Mouse (Mus musculus) right cerebral cortex, adult 18-20 months (tissue): ENCODE measurements around the gene Ccl22.

Experiments
- DNase-seq: peaks from one replicate; pipeline ENCODE4 v3.0.0; 2022; ENCODE audit warnings: mixed read lengths

Ccl22 gene

DNA sequence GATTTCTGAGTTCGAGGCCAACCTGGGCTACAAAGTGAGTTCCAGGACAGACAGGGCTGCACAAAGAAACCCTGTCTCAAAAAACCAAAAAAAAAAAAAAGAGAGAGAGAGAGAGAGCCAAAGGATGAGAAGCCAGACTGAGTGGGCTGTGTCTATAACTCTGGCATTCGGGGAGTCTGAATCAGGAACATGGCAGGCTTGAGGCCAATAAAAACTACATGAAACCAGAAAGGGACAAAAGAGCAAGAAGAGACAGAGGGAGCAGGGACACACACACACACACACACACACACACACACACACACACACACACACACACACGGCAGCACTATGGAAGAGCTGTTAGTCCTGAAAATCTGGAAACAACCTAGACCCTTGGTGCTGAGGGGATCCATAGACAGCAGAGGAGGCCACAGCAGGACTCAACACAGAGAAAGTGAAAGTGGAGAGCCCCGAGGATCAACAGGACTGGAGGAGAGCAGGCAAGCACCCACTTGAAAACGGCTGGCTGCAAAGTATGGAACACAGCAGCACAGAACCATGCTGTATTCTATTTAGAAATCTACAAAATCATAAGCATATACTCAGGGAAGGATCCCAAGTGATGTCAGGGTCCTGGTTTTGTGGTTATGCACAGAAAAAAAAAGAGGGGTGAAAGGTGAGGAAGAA is 9.8 kb upstream of the Ccl22 start:
- no peak for DNase-seq

DNA sequence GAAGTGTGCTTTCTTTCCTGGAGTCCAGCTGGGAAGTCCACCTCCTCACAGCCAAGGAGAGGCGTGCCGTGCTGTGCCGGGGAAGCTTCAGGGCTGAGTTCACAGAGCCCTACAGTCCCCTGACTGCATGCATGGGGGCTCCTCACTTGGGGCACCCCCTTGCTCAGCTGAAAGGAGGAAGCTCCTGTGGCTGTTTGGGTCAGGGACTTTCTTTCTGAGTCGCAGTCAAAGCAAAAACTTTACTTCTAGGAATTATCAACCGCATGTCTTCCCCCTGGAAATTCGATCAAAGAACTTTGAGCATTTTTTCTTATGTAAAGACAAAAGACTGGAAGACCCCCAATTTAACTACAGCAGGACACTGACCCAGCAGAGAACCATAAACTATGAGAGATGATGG is 5.6 kb upstream of the Ccl22 start:
- DNase-seq = no peak

DNA sequence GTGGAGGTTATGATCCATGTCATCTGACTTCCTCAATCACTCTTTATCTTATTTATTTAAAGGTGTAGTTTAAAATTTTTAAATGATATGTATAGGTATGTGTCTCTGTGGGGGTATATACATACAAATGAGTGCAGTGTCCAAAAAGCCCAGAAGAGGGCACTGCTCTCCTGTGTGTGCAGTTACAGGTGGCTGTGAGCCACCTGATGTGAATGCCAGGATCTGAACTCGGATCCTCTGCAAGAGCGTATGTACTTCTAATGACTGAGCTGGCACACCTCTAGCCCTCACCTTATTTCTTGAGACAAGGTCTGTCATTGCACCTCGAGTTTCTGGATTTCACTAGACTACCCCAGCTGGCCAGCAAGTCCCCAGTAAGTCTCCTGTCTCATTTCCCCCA is 4.8 kb upstream of the Ccl22 start:
- DNase-seq = no peak

DNA sequence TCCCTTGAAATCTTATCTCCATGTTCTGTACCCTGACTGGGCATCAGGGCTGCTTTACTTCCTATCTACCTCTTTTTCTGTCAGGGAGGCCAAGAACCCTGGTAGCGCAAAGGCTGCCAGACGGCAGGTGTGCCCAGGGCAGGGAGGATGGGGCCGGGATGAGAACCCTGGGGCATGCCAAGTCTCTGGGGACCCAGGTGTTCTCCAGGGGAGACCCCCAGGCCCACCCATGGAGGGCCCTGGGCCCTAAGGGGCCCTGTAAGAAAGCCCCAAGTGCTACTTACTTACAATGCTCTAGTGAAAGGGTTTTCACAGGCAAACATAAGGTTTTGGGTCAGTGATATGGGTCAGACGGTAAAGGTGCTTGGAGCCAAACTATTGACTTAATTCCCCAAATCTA is 3.7 kb upstream of the Ccl22 start:
- DNase-seq = no peak

DNA sequence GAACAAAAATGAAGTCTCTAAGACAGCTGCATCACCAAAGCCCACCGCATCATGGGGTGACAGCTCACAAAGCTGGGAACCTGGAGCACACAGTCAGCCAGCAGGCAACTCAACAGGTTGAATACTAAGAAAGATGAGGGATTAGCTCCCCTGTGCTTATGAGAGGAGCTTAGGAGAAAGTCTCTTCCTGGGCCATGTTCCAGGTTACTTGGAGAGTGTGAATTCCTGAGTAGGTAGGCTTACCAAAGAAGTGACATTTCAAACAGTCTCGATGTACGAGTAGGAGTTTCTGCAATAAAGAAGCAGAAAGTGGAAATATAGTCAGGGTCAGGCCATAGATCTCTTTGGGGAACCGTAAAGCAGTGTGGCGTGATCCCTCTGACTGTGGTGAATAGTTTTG is 906 bp upstream of the Ccl22 start:
- DNase-seq = peak; percentile 18

DNA sequence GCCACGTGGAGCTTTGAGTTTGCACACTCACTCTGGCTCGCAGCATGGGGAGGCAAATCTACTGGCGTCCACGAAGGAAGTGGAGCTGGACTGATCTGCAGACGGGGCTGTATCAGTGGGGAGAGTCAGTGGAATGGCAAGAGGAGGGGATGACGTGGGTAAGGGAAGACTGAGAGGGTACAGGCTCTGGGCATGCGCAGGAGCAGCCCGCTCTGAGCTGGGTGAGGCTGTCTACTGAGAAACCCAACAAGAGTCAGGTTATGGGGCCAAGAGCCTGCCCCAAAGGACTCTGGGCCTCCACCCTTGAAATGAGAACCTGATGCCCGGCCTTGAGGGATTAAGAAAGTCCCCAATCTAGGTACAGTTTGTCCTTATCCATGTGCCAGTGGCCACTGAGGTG is 418 bp upstream of the Ccl22 start:
- no peak for DNase-seq

DNA sequence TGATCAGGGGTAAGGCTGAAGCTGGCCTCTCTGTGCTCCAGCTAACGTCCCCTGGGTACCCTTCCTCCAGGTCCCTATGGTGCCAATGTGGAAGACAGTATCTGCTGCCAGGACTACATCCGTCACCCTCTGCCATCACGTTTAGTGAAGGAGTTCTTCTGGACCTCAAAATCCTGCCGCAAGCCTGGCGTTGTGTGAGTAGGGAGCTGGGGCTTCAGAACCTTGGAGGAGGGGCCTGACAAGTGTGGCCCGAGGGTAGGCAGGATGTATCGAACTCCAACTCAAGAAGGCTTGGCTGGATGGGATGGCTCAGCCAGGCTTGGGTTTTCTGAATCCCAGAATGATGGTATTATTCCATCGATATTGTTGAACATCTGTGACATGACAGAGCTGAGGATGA is 1.4 kb downstream of the Ccl22 start:
- no peak for DNase-seq

DNA sequence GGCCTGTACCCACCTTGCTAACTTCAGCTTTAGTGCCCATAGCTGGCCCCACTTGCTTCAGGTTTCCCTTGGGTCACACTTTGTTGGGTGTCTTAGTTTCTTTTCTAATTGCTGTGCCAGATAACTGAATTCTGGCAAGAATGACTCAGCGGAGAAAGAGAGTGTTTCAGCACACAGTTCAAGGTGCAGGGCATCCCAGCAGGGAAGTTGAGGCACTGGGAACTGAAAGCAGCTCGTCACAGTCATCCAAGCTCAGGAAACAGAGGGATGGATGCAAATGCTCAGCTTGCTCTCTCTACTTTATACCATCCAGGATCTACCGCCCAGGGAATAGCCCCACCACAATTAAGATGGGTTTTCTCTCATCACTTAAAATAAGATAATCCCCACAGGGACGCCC is 3.0 kb downstream of the Ccl22 start:
- no peak for DNase-seq

DNA sequence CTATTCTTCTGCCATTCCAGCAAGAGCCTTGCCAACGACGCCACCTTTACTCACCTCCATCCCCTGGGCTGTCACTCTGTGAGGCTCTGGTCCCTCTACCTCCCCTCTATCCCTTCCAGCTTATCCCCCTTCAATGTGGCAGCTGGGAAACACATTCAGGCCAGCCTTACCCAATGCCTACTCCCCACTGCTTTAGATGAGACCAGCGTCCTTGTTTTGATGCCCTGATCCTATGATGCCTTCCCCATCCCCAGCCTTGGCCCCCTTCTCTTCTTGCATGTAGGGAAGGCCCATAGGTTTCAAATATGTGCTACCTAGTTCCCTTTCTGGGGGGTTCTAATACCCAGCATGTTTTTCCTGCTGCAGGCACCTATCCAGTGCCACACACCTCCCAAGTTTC is 4.6 kb downstream of the Ccl22 start:
- no peak for DNase-seq

DNA sequence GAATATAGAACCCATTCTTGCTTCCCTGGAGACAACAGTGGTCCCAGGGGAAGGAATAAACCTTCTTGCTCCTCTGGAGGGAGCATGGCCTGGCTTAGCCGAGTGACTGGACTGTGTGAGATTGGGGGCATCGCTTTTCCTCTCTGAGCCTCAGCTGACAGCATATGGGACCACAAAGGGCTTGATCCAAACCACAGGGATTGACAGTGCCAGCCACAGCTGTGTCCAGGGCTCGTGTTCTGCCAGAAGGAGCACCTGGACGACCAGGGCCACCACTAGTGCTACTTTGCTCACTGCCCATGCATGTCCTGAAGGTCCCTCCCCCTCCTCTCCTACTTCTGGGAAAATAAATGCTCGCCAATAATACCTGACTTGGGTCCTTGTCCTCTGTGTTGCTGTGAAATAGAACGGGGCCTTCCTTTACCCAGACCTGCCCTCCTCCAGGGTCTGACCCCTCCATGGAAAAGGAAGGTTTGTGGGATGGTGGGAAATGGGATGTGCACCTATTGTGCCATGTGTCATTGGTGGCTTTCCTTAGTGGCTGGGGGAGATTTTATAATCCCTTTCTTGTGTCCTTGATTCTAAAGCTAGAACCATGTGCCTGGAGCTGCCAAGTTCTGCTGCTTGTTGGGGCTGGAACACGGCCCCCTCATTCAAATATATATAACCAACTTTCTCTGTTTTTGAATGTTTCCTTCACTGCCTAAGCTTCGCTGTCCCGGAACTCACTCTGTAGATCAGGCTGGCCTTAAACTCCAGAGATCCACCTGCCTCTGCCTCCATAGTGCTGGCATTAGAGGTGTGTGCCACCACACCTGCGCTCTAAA is 5.8 kb downstream of the Ccl22 start:
- no peak for DNase-seq

DNA sequence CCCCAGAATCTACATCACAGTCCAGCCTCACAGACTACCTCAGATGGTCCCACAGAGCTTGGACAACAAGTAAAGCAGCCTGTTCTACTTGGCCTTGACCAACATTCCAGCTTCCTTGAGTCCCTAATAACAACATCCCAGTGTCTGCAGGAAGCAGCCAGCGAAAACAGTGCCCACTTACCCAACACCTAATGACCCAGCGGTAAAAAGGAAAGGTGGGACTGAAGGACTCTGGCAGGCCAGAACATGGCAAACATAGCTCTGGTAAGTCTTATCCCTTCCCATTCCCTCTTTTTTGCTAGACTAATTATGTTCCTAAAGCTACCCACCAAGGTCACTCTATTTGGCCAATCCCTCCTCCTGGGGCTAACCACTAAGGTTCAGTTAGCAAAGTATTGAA is 8.6 kb downstream of the Ccl22 start:
- DNase-seq = no peak

DNA sequence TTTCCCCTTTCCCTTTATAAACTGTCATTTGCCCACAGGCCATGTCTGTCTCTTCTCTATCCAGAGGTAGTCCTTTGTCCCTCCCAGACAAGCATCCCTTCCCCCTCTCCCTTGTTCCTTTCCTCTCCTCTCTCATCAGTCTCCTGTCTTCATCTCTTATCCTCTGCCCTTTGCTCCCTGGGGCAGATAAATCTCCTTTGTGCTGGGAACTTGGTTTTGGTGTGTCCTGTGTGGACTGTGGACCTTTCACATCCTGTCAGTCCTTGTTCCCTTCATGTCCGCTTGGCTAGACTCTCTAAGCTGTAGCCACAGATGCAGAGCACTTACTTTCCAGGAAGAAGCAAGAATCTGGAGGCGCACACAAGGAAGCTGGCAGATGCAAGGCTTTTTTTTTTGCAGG is 9.1 kb downstream of the Ccl22 start:
- no peak for DNase-seq

DNA sequence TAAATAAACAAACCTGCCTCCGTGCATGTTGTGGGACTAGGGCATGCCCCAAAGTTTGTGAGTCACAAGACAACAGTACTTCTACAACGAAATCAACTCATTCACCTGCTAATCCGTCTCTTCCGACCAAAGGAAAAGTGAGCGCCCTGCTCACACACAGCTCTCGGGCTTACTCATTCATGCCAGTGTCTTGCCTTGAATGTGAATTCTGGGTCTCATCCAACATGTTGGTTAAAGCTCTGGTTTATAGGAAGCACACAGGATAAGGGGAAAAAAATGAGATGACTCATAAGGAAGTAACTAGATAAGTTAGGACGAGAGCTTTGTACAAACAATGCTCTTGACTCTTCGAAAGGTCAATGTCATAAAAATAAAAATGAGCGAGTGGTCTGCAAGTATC is 21.6 kb downstream of the Ccl22 start:
- DNase-seq = no peak

DNA sequence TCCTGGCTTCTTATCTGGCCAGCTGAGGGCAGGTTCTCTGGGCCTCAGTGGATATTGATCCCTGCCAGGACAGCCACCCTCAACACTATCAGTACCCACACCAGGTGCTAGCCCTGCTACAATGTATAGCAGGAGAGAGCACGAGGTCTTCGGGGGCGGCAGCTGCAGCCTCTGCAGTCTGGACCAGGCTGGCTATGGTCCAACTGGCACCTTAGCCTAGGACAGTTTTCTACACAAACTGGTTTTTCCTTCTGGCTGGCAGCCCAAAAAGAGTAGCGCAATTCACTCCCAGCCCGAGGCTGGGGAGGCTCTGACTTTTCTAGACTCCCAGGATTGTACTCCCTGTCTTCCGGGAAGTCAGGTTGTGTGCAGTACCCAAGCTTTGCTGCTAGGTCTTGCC is 25.6 kb downstream of the Ccl22 start:
- DNase-seq = no peak

DNA sequence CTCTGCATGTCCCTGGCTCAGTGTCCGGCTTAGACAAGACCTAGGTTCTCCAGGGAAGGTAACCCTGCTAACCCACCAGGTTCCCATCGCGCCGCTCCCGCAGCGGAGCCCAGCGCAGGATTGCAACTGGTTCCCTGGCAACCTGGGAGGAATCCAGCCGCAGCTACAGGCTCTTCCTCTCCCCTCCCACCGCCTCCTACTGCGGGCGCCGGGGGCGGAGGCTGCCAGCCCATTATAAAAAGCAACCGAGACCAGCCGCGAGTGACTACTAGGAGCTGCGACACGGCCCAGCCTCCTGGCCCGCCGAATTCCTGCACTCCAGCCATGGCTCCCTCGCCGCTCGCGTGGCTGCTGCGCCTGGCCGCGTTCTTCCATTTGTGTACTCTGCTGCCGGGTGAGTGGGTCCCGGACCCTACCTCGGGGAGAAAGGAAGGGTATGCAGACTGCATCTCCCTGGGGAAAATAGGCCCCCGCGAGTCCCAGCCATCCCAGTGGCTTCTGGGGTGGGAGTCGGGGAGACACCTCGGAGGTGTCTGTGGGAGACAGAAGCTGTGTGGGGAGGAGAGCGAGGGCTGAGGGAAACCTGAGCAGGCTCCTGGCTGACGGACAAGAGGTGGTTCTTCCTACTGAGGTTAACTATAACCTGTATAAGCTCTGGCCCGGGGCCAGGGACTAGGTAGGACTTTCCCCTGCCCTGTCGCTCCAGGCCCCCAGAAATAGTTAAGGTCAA is 26.7 kb downstream of the Ccl22 start, which contains the start of gene Cx3cl1:
Cx3cl1 (plus strand) TSS at position 69 of the 730 bp plus-strand sequence.
- DNase-seq = peak; percentile 94

DNA sequence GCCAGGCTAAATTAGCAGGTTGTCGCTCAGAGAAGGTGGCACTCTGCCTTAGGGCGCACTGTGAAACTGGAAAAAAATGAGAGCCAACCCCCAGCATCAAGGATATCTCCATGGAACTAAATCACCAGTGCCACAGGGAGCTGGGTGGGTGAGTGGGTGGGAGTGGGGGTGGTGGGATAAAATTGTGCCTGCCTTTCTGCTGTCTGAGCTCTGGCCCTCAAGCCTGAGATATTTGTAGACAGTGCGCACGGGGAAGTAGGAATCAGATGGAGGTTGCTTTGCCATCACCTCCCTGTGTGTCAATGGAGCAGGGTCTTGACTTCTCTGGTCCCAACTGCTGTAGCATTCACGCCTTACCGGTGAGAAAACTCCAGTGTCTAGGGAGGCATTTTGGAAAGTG is 27.7 kb downstream of the Ccl22 start:
- peak; percentile 65 for DNase-seq

DNA sequence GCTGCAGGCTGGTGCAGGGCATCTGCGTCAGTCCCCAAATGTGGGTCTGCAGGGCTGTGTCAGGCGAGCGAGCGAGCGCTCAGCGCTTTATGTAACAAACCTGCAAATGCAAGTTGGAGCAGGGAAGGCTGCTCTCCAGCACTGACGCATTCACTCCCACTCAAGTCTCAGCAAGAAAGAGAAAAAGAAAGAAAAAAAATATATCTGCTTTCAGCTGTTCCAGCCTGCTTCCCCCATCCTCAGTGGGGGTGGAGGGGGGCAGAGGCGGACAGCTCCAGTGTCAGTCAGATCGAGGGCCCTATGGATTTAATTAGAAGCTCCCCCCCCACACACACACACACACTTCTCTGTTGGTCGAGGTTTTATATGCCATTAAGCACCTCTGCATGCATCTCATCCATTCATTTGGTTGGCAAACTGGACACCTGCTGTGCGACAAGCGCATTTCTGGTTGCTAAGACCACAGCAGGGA is 28.3 kb downstream of the Ccl22 start:
- DNase-seq = peak; percentile 92

DNA sequence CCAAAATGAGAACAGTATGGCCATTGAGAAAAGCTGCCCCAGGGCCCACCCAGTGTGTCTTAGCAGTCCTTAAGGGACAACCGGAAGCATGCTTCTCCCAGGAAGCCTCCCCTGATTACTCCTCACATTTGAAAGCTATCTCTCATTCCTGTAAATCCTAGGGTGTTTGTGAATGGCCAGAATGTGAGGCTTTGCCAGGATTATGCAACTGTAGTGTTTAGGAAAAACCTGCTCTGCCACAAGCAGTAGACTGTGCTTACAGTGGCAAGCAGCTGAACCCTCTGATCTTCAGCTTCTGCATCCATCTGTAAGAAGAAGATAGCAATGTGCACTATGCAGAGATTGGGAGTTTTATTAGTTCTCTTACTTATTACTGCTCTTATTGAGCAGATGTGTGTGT is 29.2 kb downstream of the Ccl22 start:
- no peak for DNase-seq

DNA sequence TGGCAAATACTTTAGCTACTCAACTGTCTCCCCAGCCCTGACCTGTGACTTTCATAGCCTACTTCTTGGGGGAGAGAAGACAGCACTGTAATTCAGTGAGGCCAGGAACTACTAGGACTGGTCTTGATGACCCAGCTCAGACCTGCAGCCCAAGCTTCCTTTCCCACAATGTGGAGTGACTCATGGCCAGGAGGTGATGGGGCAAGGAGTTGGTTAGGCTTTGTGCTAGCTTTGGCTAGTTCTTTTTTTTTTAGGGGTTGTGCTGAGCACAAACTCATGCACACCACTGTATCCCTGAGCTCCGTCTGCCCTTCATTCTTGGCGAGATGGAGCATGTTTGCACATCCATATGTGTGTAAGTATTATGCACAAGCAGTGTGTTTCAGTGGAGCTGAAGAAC is 31.0 kb downstream of the Ccl22 start:
- no peak for DNase-seq

DNA sequence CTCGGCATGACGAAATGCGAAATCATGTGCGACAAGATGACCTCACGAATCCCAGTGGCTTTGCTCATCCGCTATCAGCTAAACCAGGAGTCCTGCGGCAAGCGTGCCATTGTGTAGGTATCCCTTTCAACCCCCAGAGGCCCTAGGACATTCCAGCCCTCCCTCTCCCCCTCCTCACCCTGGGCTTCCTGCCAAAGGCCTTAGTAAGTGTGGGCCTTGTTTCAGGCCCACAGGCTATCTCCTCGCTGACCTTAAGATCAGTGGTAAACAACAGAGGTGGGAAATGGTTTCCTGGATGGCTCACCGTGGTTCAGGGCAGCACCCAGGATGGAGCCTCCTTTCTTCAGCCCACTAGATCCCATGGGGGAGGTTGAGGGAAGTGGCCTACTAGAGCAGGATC is 32.6 kb downstream of the Ccl22 start:
- no peak for DNase-seq

DNA sequence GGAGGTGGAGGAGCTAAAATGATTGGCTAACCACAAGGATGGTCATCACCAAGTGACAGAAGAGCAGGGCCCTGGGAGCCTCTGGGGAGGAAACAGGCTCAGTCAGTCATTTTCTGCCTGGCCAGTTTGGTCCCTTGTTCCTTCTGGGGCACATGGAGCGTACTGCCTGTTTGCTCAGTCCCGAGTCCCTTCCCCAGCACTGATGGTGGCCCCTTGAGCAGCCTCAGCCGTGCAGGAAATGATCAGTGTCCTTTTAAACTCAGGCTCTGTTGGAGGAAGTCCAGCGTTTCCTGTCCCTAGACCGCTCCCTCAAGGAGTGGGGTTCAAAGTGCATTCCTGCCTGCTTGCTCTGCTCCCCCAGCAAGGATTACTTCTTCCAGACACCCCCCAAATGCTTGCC is 33.1 kb downstream of the Ccl22 start:
- DNase-seq = no peak

DNA sequence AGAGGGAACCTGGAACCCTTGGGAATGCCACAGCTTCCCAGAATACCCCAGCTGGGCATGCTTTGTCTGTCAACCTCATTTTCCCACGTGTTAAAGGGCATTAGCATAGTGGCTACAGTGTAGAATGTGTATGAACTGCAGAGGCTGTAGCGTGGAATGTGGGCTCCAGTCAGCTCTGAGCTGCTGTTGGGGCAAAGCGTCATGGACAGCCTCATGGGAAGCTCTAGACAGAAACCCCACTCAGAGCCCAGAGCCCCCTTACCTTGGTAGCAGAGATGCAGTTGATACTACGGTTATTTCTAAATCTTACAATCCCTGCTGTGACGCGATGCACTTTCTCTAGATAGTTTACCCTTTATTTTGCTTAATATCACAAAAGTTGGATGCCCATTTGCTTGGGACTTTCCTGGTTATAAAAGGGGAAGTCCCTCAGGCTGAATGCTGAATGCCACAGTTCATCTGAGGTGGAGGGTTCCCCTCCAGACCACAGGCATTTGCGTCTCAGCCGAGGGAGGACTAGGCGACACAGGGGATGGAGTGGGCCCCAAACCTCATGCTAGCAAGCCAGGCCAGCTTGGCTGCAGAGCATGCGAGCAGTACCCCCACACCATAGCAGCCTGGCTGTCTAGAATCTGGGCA is 33.6 kb downstream of the Ccl22 start:
- DNase-seq = no peak
